ENCODE assay signal across 11 mouse cellular contexts in genomic region chr17:10464700-10465099, GRCm38 (mm10).
"Had no signal": no experiment of that assay in that cellular context is flagged by ENCODE, and none has a peak within 500 bp of the region (broad histone marks: within the 10 kb centered on the region; RNA-seq: fewer than 3 reads in every experiment).

No protein-coding gene starts in this region.

- H3K4me2 ChIP-seq: intestine, embryonic 15.5 days; limb, embryonic 12.5 days; neural tube, embryonic 12.5 days had no signal

- H3K9me3 ChIP-seq: intestine, embryonic 15.5 days; limb, embryonic 12.5 days; midbrain, embryonic 10.5 days; neural tube, embryonic 12.5 days had no signal

- H3K27ac ChIP-seq: intestine, embryonic 15.5 days; limb, embryonic 12.5 days; liver, embryonic 14.5 days; neural tube, embryonic 12.5 days; stomach, postnatal 0 days had no signal

- DNase-seq: kidney, adult 18-20 months; kidney, postnatal 14 days; midbrain, embryonic 14.5 days; thymus, postnatal 14 days had no signal

- H3K36me3 ChIP-seq: intestine, embryonic 15.5 days; limb, embryonic 12.5 days; midbrain, embryonic 10.5 days; neural tube, embryonic 12.5 days had no signal

- ATAC-seq: intestine, embryonic 15.5 days had no signal

- H3K9ac ChIP-seq: intestine, embryonic 15.5 days; limb, embryonic 12.5 days; liver, embryonic 14.5 days; neural tube, embryonic 12.5 days had no signal

- H3K4me3 ChIP-seq: intestine, embryonic 15.5 days; limb, embryonic 12.5 days; midbrain, embryonic 10.5 days; myocyte; neural tube, embryonic 12.5 days had no signal

- H3K4me1 ChIP-seq: intestine, embryonic 15.5 days; limb, embryonic 12.5 days; midbrain, embryonic 10.5 days; neural tube, embryonic 12.5 days had no signal

- H3K27me3 ChIP-seq: intestine, embryonic 15.5 days; limb, embryonic 12.5 days; neural tube, embryonic 12.5 days had no signal
